Mouse (Mus musculus) mouse embryonic stem cell (cell line): ENCODE results near the gene Smad3.

Source experiments
- in situ Hi-C, 2 experiments: fragments of 300-500 bp; cut with MboI; formaldehyde crosslinking; loops; 1 replicate in 1 of 2; 3 replicates in 1 of 2; pipeline ENCODE4 v1.14.3; 2019 to 2020; ENCODE audit warnings: low sequenced_read_pairs in 2 of 2, low pct_unique_long_range_greater_than_20kb in 1 of 2, mixed read lengths in 1 of 2; ENCODE audit not compliant: unreplicated experiment in 1 of 2

Smad3 gene

DNA sequence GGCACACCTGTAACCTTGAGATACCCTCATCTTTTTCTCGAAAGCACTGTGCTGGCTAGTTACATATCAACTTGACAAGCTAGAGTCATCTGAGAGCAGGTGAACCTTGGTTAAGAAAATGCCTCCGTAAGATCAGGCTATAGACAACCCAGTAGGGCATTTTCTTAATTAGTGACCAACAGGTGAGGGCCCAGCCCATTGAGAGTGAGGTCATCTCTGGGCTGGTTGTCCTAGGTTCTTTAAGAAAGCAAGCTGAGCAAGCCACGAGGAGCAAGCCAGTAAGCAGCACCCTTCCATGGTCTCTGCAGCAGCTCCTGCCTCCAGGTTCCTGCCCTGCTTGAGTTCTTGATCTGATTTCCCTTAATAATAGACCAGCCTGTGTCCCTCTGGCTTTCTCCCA, 97.1 kb downstream of the Smad3 start:
- in situ Hi-C loops = no loop called here

DNA sequence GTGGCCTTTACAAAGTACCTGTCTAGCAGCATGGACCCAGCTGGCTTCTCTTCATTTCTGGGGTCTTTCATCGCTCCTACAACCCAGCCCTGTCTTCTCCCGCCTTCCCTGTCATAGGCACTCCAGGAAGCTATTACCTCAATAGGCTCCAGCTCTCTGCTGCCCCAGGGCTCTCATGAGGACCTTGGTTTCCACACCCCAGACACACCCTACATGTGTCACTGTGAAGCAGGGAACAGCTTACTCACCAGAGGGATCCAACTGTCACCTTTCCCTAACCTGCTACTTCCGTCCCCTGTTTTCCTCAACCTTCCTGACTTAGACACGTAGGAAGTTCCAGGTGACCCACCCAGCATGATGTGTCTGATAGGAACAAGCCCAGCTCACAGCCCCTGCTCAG, 97.7 kb downstream of the Smad3 start:
- in situ Hi-C loops = no loop called here

DNA sequence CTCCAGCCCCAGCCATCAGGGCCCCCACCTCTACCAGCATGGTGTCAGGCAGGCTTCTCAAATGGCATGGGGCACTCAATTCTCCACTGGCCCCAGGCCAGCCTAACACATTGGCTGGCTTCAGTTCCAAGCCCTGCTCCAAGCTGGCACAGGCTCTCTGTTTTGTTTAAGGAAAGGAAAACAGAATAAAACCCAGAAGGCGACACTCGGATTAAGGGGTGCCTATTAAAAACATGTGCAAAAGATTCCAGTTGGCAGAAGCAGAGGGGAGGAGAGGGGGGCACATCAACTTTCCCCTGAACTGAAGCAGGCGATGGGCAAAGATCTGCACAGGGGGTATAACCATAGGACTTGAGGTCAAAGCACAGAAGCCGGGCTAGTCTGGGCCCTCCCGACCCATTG, 98.8 kb downstream of the Smad3 start:
- in situ Hi-C loops = no loop called here

DNA sequence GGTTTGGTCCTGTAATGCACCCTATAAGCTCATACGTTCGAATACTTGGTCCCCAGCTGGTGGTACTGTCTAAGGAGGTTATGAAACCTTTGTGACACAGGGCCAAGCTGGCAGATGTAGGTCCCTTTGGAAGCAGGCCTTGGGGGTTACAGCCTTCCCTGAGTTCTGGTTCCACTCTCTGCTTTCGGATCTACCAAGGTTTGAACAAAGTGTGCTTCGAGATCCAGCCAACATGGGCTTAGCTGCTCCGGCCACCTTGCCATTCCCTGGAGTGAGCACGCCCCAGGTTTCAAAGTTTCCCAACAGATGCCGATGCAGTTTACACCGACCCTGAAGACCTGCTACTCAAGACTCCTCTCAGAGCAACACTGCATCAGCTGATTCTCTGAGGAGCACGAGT, 99.4 kb downstream of the Smad3 start:
- in situ Hi-C loops = no loop called here

DNA sequence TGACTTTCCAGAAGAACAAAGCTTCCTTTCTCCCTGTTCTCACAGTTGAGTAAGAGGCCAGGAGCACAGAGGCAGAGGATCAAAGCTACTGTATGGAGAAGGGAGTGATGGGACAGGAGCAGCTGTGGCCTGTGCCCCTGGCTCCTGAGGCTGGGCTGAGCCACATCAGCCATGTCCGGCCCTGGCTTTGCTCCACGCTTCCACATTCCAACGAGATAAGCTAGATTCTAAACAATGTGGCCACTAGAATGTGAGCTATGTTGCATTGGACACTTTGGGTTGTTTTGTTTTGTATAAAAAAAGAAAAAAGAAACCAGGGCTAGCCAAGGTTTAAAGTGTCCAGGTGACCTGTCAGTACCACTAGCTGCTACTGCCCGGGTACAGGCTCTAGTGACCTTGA, 100.6 kb downstream of the Smad3 start:
- in situ Hi-C loops = no loop called here

DNA sequence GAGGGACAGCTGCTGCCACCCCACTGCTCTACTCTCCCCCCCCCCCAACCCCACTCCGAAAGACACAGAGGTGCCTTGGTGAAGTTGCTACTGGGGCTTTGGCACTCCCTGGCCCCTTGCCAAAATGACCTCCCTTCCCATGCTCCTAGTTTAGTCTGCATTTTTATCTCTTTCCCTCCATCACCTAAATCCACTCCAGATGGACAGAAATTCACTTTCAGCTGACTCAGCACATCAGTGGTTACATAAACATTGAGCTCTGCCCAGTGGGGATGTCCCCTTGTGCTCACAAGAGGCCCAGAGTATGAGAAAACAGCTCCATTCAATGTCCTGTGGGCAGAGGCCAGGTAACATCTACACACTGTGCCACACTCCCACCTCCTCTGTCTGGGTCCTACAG, 102.7 kb downstream of the Smad3 start:
- in situ Hi-C loops = no loop called here

DNA sequence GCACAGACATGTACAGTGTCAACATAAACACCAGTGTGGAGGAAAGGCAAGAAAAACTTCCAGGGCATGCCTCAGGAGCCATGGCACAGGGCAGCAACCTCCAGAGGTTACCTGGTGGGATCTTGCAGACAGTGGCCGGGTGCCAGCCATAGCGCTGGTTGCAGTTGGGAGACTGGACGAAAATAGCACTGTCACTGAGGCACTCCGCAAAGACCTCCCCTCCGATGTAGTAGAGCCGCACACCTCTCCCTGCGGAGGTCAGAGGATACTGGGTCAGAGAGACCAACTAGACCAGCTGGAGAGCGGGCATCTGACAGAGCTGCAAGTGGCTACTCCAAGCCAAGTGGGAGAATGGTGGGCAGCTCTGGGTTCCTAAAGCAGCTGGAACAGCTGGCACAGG, 103.2 kb downstream of the Smad3 start:
- in situ Hi-C loops = loop anchor here in 1 of 2 experiments (5.0 kb wide), 1 partner anchor 188 kb away; no protein-coding TSS in a partner anchor

DNA sequence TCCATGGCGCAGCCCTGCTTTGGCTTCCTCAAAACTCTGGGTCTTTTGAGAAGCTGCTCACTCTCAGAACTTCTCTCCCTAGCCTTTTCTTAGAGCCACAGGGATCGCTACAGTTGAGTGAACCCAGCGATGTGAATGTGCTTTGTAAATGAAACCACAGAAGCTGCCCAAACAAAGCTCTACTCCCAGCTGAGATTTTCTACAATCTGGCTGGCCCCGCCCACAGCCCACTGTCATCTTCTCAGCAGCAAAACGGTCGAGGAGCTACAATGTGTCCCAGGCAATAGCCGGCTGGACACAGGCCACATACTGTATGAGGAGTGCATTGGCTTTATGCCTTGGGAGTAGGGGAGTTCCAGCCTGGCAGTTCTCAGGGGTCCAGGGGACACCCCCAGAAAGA, 104.1 kb downstream of the Smad3 start:
- in situ Hi-C loops = loop anchor here in 1 of 2 experiments (5.0 kb wide), 1 partner anchor 189 kb away; no protein-coding TSS in a partner anchor

DNA sequence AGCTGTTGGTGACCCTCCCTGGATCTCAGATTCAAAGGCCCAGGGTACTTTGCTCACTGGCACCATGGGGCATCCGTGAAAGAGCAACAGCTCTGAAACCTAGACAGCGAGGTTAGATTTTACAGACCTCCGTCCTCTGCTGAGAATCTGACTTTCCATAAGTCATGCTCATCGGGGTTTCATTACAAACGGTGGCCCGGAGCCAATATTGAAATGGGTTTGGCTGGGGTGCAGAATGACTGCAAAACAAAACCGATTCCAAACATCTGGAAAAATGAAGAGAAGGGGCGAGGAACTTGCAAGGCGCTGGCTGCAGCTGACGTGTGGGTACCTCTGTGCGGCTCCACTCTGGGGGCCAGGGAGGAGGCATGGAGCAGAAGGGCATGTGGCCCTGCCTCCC, 106.2 kb downstream of the Smad3 start:
- in situ Hi-C loops = loop anchor here in 1 of 2 experiments (5.0 kb wide), 1 partner anchor 191 kb away; no protein-coding TSS in a partner anchor

DNA sequence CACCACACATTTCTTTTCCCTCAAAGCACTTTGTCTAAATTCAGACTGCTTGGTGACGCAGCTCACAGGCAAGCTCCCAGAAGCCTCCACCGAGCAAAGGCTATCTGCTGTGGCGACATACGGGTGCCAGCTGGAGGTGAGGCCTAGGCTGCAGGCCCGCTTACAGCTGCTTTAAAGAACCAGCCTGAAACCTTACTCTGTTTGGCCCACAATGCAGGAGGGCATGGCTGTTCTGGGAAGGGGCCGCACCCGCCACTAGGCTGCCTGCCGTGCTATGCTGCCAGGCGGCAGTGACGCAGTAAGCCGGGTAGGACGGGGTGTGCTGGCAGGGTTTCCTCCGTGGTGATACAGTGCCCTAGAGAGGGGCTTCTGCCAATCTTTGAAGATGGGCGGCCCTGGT, 106.9 kb downstream of the Smad3 start:
- in situ Hi-C loops = loop anchor here in 1 of 2 experiments (5.0 kb wide), 1 partner anchor 191 kb away; no protein-coding TSS in a partner anchor

DNA sequence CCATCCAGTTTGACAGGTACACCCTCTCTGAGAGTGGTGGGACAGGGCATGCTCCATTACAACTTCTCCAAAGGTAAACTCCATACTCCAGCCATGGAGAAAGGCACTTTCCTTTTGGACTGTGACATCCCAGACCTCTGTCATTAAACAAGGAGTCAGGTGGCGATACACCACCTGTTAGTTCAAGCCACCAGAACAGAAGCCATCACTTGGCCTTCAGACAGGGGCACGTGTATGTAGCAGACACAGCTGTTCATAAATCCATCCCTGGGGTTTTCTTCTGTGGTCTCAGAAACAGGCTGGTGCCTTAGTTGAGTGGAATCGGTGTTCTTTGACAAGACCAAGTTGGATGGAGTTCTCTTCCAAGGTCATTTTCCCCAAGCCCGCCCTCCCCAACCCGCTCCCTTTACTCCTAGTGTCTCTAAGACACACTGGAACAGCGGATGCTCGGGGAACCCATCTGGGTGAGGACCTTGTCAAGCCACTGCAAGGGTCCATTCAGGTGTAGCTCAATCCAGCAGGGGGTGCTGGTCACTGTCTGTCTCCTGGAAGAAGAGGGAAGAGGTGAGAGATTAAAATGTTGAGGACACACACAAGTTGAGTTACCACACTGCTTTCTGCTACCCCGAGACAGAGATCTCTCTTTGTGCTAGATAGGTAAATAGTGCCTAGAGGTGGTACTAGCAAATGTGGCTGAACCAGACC, 107.8 kb downstream of the Smad3 start:
- in situ Hi-C loops = loop anchor here in 1 of 2 experiments (5.0 kb wide), 1 partner anchor 192 kb away; no protein-coding TSS in a partner anchor

DNA sequence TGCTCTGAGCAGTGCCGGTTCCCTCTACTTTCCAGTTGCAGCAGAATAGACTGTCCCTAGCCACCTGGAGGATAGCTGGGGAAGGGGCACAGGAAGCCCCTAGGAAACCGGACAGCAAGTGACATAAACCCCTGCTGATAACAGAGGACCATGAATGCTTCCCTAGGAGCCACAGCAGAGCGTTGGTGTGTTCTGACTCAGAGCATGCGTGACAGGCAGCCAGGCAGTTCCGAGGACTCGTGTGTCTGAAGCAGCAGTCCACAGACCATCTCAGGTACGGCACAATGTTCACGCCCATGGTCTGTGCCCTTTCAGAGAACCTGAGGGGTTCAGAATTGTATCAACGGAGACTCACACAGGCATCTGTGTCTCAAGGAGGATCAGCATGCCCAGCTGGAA, 109.3 kb downstream of the Smad3 start:
- in situ Hi-C loops = no loop called here

DNA sequence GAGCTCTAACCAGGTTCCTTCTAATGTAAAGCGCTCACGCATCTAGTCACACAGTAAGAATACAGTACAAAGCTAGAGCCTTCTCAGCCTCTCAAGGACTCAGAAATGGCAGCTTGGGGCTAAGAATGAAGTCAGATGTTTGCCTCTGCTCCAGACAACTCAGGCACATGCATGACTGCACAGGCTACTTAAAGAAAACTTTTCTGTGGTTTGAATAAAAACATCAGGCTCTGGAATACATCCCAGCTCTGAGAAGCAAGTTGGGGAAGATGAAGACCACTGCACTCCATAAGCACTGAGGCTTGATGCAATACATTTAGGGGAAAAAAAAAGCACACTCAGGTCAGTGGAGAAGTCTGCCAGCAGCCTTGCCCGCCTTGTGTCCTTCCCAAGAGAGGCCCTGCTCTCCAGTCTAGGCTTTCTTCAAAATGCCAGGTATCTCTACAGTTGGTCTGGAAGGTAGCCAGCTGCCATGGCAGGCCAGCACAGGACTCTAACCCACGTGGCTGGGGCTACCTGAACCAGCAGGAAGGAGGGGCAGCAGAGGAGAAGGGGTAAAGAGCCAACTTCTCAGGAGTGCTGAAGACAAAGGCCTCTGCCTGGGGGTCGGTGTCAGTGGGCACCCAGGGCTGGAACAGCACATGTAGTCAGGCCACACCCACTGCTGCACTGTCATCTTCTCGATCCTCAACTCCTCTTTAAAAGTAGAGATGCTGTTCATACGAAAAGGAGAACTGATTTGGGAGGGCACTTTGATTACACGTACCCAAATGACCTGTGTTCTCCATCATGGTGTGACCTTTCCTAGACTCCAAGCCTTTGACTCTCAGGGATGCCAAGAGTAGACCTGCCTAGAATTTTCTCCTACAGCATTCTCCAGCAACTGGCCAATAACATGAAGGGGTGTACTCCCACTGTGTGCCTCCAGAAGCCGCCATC, 109.9 kb downstream of the Smad3 start:
- in situ Hi-C loops = no loop called here

DNA sequence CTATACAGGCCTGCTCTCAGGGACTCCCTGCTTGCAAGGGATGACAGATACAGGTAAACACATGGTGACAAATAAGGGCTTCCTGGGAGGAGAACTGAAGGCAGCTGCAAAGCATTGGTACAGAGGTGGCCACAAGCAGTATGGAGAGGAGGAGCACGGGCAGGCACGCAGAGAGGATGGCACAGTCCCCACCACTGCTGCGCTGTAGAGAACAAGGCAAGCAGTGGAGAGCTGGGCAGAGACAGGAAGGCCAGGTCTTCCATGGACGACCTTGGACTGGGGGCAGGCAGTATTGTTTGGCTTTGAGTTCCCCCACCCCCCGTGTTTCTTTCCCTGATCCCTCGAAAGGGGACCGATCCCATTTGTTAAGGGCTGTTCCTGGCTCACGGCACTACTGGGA, 112.7 kb downstream of the Smad3 start:
- in situ Hi-C loops = no loop called here

DNA sequence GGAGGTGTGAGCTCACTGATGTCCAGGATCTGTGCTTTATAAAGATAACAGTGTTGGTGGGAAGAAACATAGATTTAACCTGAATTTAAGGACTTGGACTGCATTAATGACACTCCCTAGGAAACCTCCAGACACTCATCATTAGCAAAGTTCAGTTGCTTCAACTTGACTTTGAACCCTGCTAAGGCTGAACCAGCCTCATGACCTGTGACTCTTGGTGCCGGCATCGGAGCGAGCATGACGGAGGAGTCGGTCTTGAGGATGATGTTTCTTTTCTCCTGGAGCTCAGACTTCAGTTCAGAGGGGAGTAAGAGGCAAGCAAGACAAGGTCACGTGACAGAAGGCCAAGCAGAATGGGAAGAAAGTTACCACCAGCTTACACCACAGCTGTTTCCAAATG, 113.8 kb downstream of the Smad3 start:
- in situ Hi-C loops = no loop called here

DNA sequence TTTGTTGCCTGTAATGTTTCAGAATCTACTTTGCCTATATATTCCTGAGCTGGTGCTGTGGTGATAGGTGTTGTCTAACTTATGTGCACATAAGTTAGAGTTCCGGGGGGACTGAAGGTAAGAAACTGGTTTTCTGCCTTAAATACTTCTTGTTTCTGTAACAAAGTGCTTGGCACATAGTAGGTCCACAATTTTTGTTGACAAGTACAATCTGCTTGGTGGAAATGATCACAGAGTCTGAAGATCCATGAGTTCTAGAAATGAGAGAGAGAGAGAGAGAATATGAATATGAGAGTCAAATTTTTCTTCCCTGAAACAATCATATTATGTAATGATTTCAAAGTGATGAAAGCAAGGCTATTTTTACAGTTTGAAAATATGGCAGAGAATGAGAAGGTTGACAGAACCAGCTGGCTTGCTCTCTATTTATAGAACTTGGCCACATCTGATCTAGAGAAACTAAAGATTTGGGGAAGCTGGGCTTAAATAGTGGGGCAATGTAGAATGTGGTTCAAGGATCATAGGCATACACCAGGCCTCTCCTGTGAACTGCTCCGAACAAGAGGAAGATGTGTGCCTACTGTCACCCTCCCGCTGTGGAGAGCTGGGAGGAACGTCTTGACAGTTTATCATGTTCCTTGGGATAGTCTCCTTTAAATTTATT, 115.7 kb downstream of the Smad3 start:
- in situ Hi-C loops = no loop called here

DNA sequence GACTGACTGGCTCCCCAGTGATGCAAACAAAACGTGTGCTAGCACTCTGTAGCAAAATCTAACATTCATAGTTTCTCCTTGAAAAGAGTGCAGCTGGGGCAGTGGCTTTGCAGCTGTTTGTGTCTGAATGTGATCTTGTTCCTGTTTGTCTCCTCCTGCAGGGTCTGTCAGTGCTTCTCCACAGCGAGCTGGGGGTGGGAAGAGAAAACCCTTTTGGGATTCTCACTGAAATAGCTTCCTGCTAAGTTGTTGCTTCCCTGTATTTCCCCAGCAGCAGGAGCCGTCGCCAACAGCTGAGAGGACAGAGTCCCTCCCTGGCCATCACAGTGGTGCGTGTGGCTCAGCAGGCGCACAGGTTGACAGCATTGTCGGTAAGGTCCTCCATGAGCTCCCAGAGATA, 121.7 kb downstream of the Smad3 start:
- in situ Hi-C loops = no loop called here

DNA sequence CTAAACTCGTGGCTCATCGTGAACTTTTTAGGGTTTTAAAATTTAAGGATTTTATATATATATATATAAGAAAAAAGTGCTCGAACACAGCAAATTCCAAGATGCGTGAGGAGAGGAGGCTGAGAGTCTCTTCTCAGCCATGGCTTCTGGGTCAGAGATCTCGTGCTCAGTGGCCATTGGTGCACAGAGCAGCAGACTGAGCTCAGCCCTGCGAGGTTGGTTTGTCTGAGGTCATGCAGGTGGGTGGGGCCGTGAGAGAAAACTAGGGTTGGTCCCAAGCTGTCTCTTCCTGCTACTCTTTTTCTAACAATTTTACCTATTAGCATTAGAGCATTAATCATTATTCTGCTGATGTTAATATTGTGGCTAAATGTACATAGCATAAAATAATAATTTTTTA, 124.5 kb downstream of the Smad3 start:
- in situ Hi-C loops = no loop called here

DNA sequence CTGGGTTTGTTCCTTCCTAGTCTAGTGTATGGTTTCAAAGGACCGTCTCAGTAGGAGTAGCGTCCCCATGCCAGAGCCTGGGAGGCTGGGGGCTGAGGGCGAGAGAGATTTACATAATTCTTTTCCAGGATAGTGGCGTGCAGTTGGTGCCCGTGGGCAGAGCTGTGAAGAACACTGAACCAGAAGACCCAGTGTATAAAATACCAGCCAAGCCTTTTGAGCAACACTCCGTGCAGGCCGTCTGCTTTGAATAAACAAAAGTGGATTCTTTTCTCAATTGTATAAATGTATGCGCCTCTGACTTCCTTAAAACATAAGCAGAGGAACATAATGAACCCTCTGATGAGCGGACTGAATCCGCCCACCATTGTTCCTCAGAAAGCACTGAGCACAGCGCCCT, 124.9 kb downstream of the Smad3 start:
- in situ Hi-C loops = no loop called here
